Mouse (Mus musculus): ENCODE measurements around the gene Rph3a.
"Not testable (repeated sequence)": the region's sequence is repeated elsewhere in the genome, so short reads cannot be mapped to it uniquely, and the experiment has no call there.

Rph3a gene

GRCm38 (mm10) chr5:120974522-120974921 lies 35.4 kb downstream of the Rph3a start:
- DNase-seq (ENCODE audit: low spot score in 2 of 2), result no peak

DNA sequence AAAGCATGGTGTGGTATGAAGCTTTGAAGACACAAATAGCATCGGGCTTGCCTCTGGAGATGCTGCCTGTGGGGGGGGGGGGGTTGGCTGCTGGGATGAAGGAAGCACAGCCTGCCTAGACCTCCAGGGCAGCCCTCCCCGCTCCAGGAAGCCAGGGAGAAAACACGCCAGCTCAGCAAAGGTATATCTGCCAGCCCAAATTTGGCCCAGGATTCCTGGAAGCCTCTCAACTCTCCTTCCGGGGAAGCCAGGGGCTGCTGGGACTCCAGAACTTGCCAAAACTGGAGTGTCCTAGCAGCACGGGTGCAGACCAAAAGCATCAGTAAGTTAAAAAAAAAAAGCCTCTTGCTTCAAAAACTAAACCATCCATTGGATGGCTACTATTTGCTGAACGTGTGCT lies 37.6 kb downstream of the Rph3a start:
- DNase-seq (ENCODE audit: low spot score in 2 of 2), result no peak

GRCm38 (mm10) chr5:120971326-120971725 lies 38.6 kb downstream of the Rph3a start:
- DNase-seq (ENCODE audit: low spot score in 2 of 2), result no peak

DNA sequence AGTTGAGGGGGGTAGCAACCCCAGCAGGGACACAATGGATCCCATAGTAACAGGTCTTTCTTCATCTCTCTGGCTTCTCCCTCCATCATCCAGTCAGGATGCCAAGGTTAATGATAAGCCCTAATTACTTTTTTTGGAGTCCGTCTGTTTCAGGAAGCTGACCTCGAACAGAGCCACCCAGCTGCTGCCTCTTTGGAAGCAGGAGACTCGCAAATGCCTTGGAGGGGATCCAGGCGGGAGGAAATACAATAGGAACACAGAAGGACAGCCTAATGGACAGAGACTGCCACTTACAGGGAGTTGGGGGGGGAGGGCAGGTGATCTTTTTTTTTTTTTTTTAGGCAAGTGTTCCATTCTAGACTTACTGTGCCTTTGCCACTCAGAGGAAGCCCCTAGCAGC lies 40.2 kb downstream of the Rph3a start:
- no peak for DNase-seq (ENCODE audit: low spot score in 2 of 2)

- DNase-seq (ENCODE audit: low spot score in 2 of 2), result no peak
Observed at GRCm38 (mm10) chr5:120968799-120969198, 41.1 kb downstream of the Rph3a start.

DNA sequence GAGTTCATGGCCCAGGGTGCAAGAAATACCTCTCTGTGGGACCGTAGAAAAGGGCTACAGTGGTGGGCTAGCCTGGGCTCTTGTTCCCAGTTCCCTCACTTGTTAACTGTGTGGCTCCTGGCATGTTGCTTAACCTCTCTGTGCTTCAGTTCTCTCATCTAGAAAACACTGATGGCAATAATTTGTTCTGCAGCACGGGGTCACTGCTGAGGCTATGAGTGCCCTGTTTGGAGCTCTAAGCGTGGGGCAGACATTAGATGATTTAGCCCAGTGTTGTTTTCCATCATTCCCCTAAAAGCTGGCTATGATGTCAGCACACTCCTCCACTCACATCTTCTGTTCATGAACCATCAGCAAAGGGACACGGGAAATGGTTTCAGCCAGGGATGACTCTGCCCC lies 41.8 kb downstream of the Rph3a start:
- no peak for DNase-seq (ENCODE audit: low spot score in 2 of 2)

- no peak for DNase-seq (ENCODE audit: low spot score in 2 of 2)
Observed at GRCm38 (mm10) chr5:120967355-120968133, 42.3 kb downstream of the Rph3a start.

GRCm38 (mm10) chr5:120966894-120967293 lies 43.0 kb downstream of the Rph3a start:
- DNase-seq (ENCODE audit: low spot score in 2 of 2), result no peak

- DNase-seq (ENCODE audit: low spot score in 2 of 2), result no peak
Observed at GRCm38 (mm10) chr5:120966156-120966555, 43.7 kb downstream of the Rph3a start.

- no peak for DNase-seq (ENCODE audit: low spot score in 2 of 2)
Observed at GRCm38 (mm10) chr5:120961004-120961403, 48.9 kb downstream of the Rph3a start.

DNA sequence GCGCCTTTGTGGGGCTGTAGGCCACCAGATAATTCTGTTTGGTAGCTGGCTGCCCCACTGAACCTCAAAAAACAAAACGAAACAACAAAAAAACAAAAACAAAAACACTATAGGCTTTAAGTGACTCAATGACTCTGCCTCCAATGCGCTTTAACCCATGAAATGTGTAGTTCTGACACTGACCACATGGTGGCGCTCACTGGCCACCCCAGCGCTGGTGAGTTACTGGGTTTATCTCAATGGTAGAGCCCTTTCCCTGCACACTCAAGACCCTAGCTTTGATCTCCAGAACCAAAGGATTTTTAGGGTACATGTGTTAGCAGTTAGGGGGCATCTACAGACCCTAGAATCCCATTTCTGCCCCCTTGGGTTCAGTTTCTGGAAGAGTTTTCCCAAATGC lies 55.9 kb downstream of the Rph3a start:
- DNase-seq (ENCODE audit: low spot score in 2 of 2), result peak; percentile 40 to 56

GRCm38 (mm10) chr5:120952242-120952770 lies 57.6 kb downstream of the Rph3a start:
- no peak for DNase-seq (ENCODE audit: low spot score in 2 of 2)

GRCm38 (mm10) chr5:120942076-120942475 lies 67.8 kb downstream of the Rph3a start:
- DNase-seq (ENCODE audit: low spot score in 2 of 2), result peak; percentile 22 to 24

DNA sequence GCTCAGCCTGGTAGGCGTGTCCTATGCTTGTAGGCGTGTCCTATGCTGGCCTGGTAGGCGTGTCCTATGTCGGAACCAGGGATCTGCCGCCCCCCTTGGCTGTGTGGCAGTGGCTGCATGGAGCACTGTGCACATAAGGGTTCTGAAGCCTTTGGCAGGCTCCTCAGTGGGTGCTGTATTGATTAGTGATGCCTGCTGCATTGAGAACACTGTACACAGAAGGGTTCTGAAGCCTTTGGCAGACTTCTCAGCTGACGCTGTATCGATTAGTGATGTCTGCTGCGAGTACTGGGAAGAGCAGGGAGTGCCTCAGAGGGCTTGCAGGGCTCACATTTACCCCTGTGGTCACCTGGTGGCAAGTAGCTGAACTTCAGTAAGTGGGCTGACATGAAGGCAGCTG lies 71.3 kb downstream of the Rph3a start:
- no peak for DNase-seq (ENCODE audit: low spot score in 2 of 2)

DNA sequence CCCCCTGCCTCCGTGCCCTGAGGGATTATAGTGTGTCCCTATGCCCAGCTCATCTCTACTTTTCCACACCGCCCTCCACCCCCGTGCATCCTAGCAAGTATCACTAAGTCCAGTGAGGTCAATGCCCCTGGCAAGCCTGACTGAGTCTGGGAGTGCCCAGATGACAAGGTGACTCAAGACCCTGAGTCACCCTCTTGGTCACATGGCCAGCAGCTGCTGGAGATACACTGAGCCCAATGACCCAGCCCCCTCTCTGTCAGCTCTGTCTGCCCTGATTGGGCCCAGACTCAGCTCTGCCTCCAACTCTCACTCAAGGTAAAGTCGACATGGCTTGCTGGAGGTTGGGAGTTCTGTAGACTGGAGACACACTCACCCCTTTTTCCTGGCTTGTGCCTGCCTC lies 72.1 kb downstream of the Rph3a start:
- DNase-seq (ENCODE audit: low spot score in 2 of 2), result no peak

- no peak for DNase-seq (ENCODE audit: low spot score in 2 of 2)
Observed at GRCm38 (mm10) chr5:120933966-120934365, 75.9 kb downstream of the Rph3a start.

DNA sequence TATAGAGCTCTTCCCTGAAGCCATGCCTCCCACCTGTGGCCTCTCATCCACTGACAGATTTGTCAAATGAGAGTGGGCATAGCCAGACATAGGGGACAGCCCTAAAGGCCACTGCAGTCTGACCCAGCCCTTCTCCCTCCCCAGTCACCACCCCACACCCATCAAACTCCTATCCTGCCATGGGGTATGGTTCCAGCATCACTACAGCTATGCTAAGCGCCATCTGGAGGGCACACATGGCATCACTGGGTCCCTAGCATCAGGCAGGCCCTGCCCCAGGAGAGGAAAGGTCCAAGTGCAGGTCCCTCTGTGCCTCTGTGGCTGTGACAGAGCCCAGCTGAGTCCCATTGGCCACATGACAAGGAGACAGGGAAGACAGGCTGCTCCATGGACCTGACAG lies 82.9 kb downstream of the Rph3a start:
- no peak for DNase-seq (ENCODE audit: low spot score in 2 of 2)

DNA sequence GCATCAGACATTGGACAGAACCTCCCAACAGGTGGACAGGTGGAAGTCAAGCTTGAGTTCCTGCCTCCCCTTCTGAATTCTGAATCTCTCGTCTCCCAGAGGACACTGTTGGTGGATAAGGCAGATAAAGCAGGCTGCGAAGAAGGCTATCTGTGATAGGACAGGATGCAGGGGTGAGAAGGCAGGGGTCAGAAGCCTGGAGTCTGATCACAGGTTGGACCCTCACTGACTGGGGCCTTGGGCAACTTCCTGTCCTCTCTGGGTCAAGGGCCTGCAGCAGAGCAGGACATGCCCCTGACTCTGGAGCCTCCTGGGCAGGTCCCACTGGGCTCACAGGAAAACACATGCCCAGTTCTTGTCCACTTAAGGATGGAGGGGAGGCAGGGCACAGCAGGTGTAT lies 83.6 kb downstream of the Rph3a start:
- not testable (repeated sequence) for DNase-seq (ENCODE audit: low spot score in 2 of 2)

DNA sequence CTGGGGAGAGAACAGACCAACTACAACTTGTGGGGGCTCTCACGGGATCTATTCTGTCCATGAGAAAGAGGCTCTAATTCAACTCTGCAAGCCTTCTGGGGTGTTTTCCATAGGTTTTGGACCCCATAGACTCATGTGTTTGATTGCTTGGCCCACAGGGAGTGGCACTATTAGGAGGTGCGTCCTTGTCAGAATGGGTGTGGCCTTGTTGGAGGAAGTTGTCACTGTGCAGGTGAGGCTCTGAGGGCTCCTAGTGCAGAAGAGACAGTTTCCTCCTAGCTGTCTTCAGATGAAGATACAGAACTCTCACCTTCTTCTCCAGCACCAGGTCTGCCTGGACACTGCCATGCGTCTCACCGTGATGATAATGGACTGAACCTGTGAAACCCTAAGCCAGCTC lies 85.4 kb downstream of the Rph3a start:
- not testable (repeated sequence) for DNase-seq (ENCODE audit: low spot score in 2 of 2)

DNA sequence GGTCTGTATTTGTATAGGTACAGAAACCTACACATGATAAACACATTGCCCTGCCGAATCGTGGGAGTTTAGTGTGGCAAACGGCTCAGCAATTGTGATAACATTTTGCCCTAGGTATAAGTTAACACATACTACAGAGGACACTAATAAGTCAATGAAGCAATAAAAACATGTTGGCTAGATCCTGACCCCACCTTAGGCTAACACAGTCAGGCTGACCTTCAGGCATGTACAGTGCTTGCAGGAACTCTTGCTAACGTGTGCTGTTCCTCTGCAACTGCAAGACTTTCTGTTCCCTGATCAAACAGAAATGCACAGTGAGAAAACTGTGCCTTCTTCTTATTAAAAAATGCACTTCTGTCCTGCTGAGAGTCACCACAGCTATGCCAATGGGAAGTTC lies 85.9 kb downstream of the Rph3a start:
- DNase-seq (ENCODE audit: low spot score in 2 of 2), result no peak

- no peak for DNase-seq (ENCODE audit: low spot score in 2 of 2)
Observed at GRCm38 (mm10) chr5:120920296-120920695, 89.6 kb downstream of the Rph3a start.

DNA sequence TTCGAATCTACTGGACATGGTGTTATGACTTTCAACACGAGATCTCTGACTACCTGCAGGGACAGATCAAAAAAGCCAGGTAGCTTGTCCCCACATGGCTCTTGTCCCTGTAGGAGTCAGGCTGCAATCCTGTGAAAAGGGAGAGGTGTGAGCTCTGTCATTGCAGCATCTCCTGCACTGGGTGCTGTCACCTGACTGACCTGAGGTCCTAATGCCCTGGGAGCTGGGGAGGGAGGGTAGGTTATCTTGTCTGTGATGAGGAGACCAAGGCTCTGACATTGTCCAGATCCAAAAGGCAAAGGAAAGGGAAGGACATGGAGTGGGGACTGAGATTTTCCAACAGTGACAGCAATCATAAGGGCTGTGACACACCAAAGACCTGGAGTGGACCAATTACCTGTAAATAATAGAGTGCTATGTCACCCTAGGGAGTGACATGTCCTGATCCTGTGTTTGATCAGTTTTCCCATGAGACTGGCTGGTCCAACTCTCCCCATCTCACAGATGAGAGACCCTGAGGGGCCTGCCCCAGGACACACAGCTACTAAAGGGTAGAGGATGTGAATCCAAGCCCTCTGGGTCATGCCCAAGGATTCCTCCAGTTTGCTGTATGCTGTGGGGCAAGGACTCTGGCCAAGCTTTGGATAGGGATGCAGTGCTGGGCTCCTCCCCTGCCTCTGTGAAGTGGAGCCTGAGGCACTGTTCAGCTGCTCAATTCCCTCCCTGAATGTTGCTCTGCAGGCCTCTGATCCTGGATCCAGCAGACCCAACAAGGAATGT lies 90.5 kb downstream of the Rph3a start:
- not testable (repeated sequence) for DNase-seq (ENCODE audit: low spot score in 2 of 2)

GRCm38 (mm10) chr5:120914204-120914603 lies 95.7 kb downstream of the Rph3a start, which contains the start of gene Oas1d:
Oas1d (plus strand) TSS chr5:120914536.
- not testable (repeated sequence) for DNase-seq (ENCODE audit: low spot score in 2 of 2)

Data from frontal cortex, postnatal 36 days (tissue).